Mouse (Mus musculus): ENCODE data around the gene Plek.

The Plek gene

GRCm38 (mm10) chr11:16948756-16949155 lies 103.4 kb downstream of the Plek start:
- DNase-seq: no peak

- no peak for DNase-seq
These were observed 109.2 kb downstream of the Plek start for GRCm38 (mm10) chr11:16943016-16943415.

GRCm38 (mm10) chr11:16941973-16942452 lies 110.2 kb downstream of the Plek start:
- no peak for DNase-seq

- DNase-seq: no peak
These were observed 110.9 kb downstream of the Plek start for GRCm38 (mm10) chr11:16941103-16941793.

- no peak for DNase-seq
These were observed 116.5 kb downstream of the Plek start for GRCm38 (mm10) chr11:16935577-16936236.

- no peak for DNase-seq
These were observed 120.0 kb downstream of the Plek start for GRCm38 (mm10) chr11:16932159-16932558.
